Mouse (Mus musculus): ENCODE data around the gene Cyp1a2.

GRCm38 (mm10) chr9:57656631-57657350 lies 26.7 kb downstream of the Cyp1a2 start:
- TF ChIP-seq CHD2 (IDR thresholded peaks at IDR 0.05; ENCODE audit: low read depth, low read length) (no peak), HCFC1 (IDR thresholded peaks at IDR 0.05; ENCODE audit: borderline replicate concordance, insufficient read depth, low read length) (no peak), ZNF384 (IDR thresholded peaks at IDR 0.05; ENCODE audit: low read depth, low read length) (no peak), ZC3H11A (IDR thresholded peaks at IDR 0.05; ENCODE audit: borderline replicate concordance, low read depth, low read length) (no peak)
